Mouse (Mus musculus): Measurements from ENCODE around the gene Srgap1. TPM values are rescaled to one million over a fixed set of nuclear protein-coding genes. Genes with fewer than 3 reads are reported as not detected.

Gene Srgap1
- polyA plus RNA-seq, 1 experiment = 1.2 TPM

GRCm38 (mm10) chr10:121788536-121788935 is 258.6 kb downstream of the Srgap1 start:
- Histone ChIP-seq H3K4me3 (no peak overlapping the region), H3K79me2 (ENCODE audit: control insufficient read depth, insufficient read depth) (no peaks in the 10 kb centered on the region), H3K4me2 (ENCODE audit: low read depth) (no peak overlapping the region), H3ac (ENCODE audit: control insufficient read depth, insufficient read length) (no peak overlapping the region), H3K36me3 (ENCODE audit: control insufficient read depth, insufficient read depth) (no peaks in the 10 kb centered on the region), H3K27me3 (ENCODE audit: control insufficient read depth, insufficient read depth, insufficient read length) (no peaks in the 10 kb centered on the region)
- TF ChIP-seq MYOD1 (IDR thresholded peaks at IDR 0.05; ENCODE audit: control insufficient read depth in 1 of 3, insufficient read length in 2 of 3, low read depth in 2 of 3) = peak in 1 of 3 experiments; percentile 53
- TF ChIP-seq SRF (IDR thresholded peaks at IDR 0.05; ENCODE audit: control insufficient read depth, insufficient read length, low read depth) = no peak

- H3K4me2 ChIP-seq (ENCODE audit: low read depth) = no peak overlapping the region
- no peak overlapping the region for H3ac ChIP-seq (ENCODE audit: control insufficient read depth, insufficient read length)
- H3K36me3 ChIP-seq (ENCODE audit: control insufficient read depth, insufficient read depth) = no peaks in the 10 kb centered on the region
- H3K4me3 ChIP-seq = no peak overlapping the region
- TF ChIP-seq SRF (IDR thresholded peaks at IDR 0.05; ENCODE audit: control insufficient read depth, insufficient read length, low read depth) (no peak), TCF3 (IDR thresholded peaks at IDR 0.05; ENCODE audit: insufficient read length, low read depth) (no peak), CEBPB (IDR thresholded peaks at IDR 0.05; ENCODE audit: insufficient read depth, poor library complexity, severe bottlenecking) (no peak), USF1 (IDR thresholded peaks at IDR 0.05; ENCODE audit: low read depth) (no peak), POLR2A (IDR thresholded peaks at IDR 0.05; ENCODE audit: insufficient read length, low read depth) (no peak), REST (IDR thresholded peaks at IDR 0.05; ENCODE audit: insufficient read depth, insufficient read length) (no peak), E2F4 (IDR thresholded peaks at IDR 0.05; ENCODE audit: insufficient read depth) (no peak), MAX (IDR thresholded peaks at IDR 0.05; ENCODE audit: low read depth) (no peak), TCF12 (IDR thresholded peaks at IDR 0.05; ENCODE audit: insufficient read depth, poor library complexity, severe bottlenecking) (no peak), POLR2AphosphoS2 (IDR thresholded peaks at IDR 0.05; ENCODE audit: insufficient read length, low read depth) (no peak), MYOG (IDR thresholded peaks at IDR 0.05; ENCODE audit: control insufficient read depth in 1 of 3, insufficient read depth in 1 of 3, insufficient read length in 2 of 3, low read depth in 2 of 3) (no peak), MYOD1 (IDR thresholded peaks at IDR 0.05; ENCODE audit: control insufficient read depth in 1 of 3, insufficient read length in 2 of 3, low read depth in 2 of 3) (no peak)
- H3K79me2 ChIP-seq (ENCODE audit: control insufficient read depth, insufficient read depth) = no peaks in the 10 kb centered on the region
- H3K27me3 ChIP-seq (ENCODE audit: control insufficient read depth, insufficient read depth, insufficient read length) = no peaks in the 10 kb centered on the region
These were observed 266.0 kb downstream of the Srgap1 start for GRCm38 (mm10) chr10:121781159-121781558.

DNA sequence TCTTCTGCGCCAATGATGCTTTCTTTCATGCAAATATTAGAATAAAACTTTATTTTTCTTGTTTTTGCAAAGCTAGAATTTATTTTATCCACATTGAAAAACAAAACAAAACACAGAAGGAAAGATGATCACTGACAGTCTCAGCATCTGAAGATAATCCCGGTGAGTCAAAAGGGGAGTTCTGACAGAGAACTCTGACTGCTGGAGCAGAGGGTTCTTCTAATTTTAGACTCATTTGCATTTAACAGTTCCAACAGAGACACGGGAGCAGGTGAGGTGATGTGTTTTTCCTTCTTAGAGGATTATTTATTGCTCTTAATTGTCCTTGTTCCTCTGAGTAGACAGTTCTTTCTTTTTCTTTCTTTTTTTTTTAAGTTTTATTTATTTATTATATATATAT is 271.1 kb downstream of the Srgap1 start:
- TF ChIP-seq SRF (IDR thresholded peaks at IDR 0.05; ENCODE audit: control insufficient read depth, insufficient read length, low read depth) (no peak), CEBPB (IDR thresholded peaks at IDR 0.05; ENCODE audit: insufficient read depth, poor library complexity, severe bottlenecking) (no peak), MYOD1 (IDR thresholded peaks at IDR 0.05; ENCODE audit: control insufficient read depth in 1 of 3, insufficient read length in 2 of 3, low read depth in 2 of 3) (no peak), POLR2AphosphoS2 (IDR thresholded peaks at IDR 0.05; ENCODE audit: insufficient read length, low read depth) (no peak), REST (IDR thresholded peaks at IDR 0.05; ENCODE audit: insufficient read depth, insufficient read length) (no peak), TCF12 (IDR thresholded peaks at IDR 0.05; ENCODE audit: insufficient read depth, poor library complexity, severe bottlenecking) (no peak), POLR2A (IDR thresholded peaks at IDR 0.05; ENCODE audit: insufficient read length, low read depth) (no peak), MAX (IDR thresholded peaks at IDR 0.05; ENCODE audit: low read depth) (no peak), USF1 (IDR thresholded peaks at IDR 0.05; ENCODE audit: low read depth) (no peak), MYOG (IDR thresholded peaks at IDR 0.05; ENCODE audit: control insufficient read depth in 1 of 3, insufficient read depth in 1 of 3, insufficient read length in 2 of 3, low read depth in 2 of 3) (no peak), TCF3 (IDR thresholded peaks at IDR 0.05; ENCODE audit: insufficient read length, low read depth) (no peak), E2F4 (IDR thresholded peaks at IDR 0.05; ENCODE audit: insufficient read depth) (no peak)
- H3K4me2 ChIP-seq (ENCODE audit: low read depth) = no peak overlapping the region
- no peak overlapping the region for H3ac ChIP-seq (ENCODE audit: control insufficient read depth, insufficient read length)
- H3K36me3 ChIP-seq (ENCODE audit: control insufficient read depth, insufficient read depth) = no peaks in the 10 kb centered on the region
- H3K4me3 ChIP-seq = no peak overlapping the region
- H3K79me2 ChIP-seq (ENCODE audit: control insufficient read depth, insufficient read depth) = no peaks in the 10 kb centered on the region
- no peaks in the 10 kb centered on the region for H3K27me3 ChIP-seq (ENCODE audit: control insufficient read depth, insufficient read depth, insufficient read length)

GRCm38 (mm10) chr10:121773813-121774212 is 273.3 kb downstream of the Srgap1 start:
- Histone ChIP-seq H3K36me3 (ENCODE audit: control insufficient read depth, insufficient read depth) (no peaks in the 10 kb centered on the region), H3K4me2 (ENCODE audit: low read depth) (no peak overlapping the region), H3K27me3 (ENCODE audit: control insufficient read depth, insufficient read depth, insufficient read length) (no peaks in the 10 kb centered on the region), H3K79me2 (ENCODE audit: control insufficient read depth, insufficient read depth) (no peaks in the 10 kb centered on the region), H3ac (ENCODE audit: control insufficient read depth, insufficient read length) (no peak overlapping the region), H3K4me3 (no peak overlapping the region)
- TF ChIP-seq E2F4 (IDR thresholded peaks at IDR 0.05; ENCODE audit: insufficient read depth) = no peak
- TF ChIP-seq CEBPB (IDR thresholded peaks at IDR 0.05; ENCODE audit: insufficient read depth, poor library complexity, severe bottlenecking) = no peak
- no peak for TF ChIP-seq SRF (IDR thresholded peaks at IDR 0.05; ENCODE audit: control insufficient read depth, insufficient read length, low read depth)
- TF ChIP-seq USF1 (IDR thresholded peaks at IDR 0.05; ENCODE audit: low read depth) = no peak
- TF ChIP-seq TCF12 (IDR thresholded peaks at IDR 0.05; ENCODE audit: insufficient read depth, poor library complexity, severe bottlenecking) = no peak
- TF ChIP-seq MYOG (IDR thresholded peaks at IDR 0.05; ENCODE audit: control insufficient read depth in 1 of 3, insufficient read depth in 1 of 3, insufficient read length in 2 of 3, low read depth in 2 of 3) = no peak

GRCm38 (mm10) chr10:121770624-121771577 is 276.2 kb downstream of the Srgap1 start:
- Histone ChIP-seq H3ac (ENCODE audit: control insufficient read depth, insufficient read length) (no peak overlapping the region), H3K36me3 (ENCODE audit: control insufficient read depth, insufficient read depth) (no peaks in the 10 kb centered on the region), H3K27me3 (ENCODE audit: control insufficient read depth, insufficient read depth, insufficient read length) (no peaks in the 10 kb centered on the region), H3K4me2 (ENCODE audit: low read depth) (no peak overlapping the region), H3K4me3 (no peak overlapping the region), H3K79me2 (ENCODE audit: control insufficient read depth, insufficient read depth) (no peaks in the 10 kb centered on the region)
- TF ChIP-seq POLR2AphosphoS2 (IDR thresholded peaks at IDR 0.05; ENCODE audit: insufficient read length, low read depth) (no peak), TCF3 (IDR thresholded peaks at IDR 0.05; ENCODE audit: insufficient read length, low read depth) (no peak), E2F4 (IDR thresholded peaks at IDR 0.05; ENCODE audit: insufficient read depth) (no peak), USF1 (IDR thresholded peaks at IDR 0.05; ENCODE audit: low read depth) (no peak), MYOD1 (IDR thresholded peaks at IDR 0.05; ENCODE audit: control insufficient read depth in 1 of 3, insufficient read length in 2 of 3, low read depth in 2 of 3) (no peak), MAX (IDR thresholded peaks at IDR 0.05; ENCODE audit: low read depth) (no peak)

All from myocyte (in vitro differentiated cells).